Mouse (Mus musculus): ENCODE data around the gene Kctd6.

The Kctd6 gene

DNA sequence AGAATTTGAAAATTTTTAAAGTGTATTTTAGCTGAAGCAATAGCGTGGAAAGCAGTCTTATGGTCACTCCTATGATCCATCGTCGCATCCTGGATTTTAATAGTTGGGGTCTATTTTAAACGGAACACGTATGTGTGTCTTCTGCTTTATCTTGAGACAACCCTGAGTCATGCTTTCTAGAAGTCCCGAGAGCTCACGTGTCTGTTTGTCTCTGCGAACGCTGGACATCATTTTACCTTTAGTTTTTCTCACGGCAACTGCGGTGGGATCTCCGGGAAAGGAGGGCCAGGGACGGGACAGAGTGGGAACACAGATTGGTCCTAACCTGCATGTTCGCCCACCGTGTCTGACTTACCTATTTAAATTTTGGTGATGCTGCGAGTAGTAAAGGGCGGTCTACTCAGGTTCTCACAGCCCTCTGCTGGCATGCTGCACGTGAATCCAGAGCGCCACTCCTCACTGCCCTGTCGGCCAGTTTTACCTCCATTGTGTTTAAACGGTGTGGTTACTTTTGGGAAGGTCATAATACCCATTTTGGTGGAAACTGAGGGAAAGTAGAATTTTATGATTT lies 1.4 kb downstream of the Kctd6 start:
- peak; percentile 16 for DNase-seq

DNA sequence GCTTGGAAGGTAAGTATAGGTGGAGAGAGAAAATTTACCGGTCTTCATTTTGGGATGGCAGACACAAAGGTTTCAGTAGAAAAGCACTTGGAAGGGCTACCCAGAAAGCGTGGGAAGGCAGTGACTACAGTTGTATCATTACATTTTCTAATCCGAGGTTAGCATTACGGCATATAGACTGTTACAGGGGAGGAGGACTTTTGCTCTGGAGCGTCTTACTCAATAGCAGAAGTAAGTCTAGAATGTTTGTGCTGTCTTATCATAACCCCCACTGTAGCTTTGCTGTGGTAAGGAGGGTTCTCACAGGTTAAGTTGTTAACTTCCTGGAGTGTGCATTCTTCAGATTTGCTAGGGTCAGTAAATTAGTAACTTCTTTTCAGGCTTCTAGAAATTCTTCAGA lies 2.2 kb downstream of the Kctd6 start:
- DNase-seq, result no peak

DNA sequence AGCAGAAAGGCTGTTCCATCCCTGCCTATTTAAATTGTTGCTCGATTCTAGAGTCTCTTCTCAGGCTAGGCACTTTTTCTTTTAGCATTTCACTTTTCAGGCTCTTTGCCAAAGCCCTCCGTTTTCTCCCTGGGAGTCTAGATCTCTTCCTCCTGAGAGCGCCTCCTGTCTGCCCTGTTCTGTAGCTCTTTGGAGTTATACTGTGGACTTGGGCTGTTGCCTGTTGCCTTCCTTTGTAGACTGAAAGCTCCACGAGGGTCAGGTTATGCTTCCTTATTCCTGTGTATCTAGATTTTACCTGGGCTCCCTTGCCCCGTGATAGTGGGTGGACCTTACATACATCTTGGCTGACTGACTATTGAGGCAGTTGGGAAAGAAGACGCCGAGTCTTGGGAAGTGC lies 4.3 kb downstream of the Kctd6 start:
- DNase-seq, result no peak

DNA sequence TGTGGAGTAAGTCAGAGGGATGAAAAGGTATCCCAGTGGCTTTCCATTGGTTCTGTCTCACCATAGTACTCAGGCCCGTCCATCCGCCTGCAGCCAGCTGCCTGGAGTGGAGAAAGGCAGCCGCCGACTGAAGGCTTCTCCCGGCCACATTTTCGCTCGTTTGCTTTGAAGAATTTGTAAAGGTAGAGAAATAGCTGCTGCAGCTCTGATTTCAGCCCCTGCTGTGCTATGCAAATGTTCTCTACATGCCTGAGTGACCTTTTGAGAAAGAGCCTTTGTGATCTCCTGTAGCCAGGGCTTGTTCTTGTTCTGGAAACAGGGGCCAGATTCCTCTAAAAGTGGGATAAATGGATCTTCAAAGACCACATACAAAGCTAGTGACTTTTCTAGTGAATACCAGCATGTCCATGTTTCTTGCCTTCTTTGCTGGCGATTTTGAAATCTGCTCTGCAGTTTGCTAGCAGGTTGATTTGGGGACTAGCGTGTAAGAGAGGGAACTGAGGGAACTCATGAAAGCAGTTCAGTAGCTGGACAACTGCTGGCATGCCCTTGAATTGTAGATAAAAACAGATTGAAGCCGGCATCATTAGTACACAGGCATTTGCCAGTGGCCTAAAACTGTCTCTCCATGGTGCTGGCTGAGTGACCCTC lies 4.9 kb downstream of the Kctd6 start:
- no peak for DNase-seq

DNA sequence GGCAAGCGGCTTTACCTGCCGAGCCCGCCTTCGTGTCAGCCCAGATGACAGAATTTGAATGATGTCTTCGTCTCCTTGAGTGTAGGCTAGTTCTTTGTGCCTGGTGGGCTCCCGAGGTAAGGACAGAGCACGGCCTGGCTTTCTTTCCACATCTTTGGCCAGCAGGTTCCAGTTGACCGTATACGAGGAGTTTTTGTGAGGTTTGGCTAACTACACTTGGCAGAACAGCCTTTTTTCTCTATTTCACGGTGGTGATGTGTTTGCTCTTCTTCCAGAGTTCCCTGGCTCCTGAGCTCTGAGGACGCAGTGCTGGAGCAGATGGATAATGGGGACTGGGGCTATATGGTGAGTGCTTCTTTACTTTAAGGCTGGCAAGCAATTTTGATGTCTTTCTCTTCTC lies 5.9 kb downstream of the Kctd6 start:
- DNase-seq, result no peak

DNA sequence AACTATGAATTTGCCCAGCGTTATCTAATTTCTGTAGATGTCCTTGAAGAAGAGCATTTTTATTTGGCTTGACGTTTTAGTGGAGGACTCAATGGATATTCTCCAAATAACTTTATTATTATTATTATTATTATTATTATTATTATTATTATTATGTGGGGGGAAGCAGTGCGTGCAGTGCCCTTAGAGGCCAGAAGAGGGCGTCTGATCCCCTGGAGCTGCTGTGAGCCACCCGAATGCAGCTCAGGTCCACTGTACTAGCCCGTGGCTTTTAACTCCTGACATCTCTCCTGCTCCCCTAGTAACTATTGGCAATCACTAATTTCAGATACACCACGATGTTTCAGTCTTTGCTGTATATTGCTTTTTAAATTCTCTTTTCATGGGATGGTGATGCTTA lies 6.4 kb downstream of the Kctd6 start:
- peak; percentile 43 for DNase-seq

DNA sequence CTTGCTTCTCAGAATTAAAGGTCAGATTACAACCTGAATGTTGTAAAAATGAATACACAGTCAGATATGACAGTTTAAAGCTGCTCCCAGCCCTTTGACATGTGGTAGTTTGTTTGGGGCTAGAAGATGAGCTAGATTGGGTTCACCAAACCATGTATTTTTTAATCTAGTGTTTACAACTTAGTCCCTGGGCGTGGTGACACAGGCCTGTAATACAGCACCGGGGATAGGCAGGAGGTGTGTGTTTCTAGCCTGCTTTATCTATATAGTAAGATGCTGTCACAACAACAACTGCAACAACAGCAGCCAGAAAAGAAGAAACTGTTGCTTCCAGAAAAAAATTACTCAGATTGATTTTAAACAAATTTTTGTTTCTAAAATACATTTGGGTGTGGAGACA lies 7.0 kb downstream of the Kctd6 start:
- no peak for DNase-seq

DNA sequence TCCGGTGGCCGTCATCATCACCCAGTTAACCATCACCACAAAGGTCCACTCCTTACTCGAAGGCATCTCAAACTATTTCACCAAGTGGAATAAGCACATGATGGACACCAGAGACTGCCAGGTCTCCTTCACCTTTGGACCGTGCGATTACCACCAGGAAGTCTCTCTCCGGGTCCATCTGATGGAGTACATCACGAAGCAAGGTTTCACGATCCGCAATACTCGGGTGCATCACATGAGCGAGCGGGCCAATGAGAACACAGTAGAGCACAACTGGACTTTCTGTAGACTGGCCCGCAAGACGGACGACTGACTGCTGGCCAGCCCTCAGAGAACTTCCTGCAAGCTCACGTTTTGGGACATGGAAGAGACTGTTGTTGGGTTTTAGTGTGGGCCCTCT lies 8.6 kb downstream of the Kctd6 start:
- DNase-seq, result no peak

DNA sequence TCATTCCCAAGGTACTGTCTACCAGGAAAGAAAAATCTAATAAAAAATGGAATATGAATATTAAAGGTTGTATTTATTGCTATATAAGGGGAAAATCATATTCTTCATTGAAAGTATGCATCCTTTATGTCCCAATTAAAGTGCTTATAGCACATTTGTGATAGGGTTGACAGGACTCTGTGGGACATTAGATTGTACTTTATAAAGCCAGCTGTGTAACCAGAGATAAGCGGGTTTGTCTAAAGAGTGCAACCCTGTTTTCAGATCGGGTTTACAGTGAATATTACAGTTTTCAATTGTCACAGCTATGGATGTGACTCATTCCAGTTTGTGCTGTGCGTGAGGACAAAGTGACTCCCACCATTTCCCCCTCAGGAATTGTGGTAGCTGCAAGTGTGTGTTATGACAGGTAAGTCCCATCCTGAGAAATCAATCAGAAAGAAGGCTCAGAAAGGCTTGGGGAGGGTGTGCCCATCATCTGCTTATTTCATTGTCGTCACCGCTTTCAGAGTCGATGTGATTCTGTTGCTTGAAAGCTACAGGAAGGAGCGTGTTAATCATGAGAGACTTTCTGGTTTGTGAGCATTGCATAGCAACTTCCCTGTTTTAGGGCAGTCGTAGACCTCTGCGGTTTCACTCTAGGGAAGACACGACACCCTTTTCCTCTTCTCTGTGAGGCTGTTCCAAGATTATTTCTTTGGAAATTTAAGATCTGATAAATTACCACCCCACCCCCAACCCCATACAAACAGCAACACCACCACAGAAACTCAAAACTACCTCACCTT lies 9.8 kb downstream of the Kctd6 start:
- DNase-seq, result no peak

DNA sequence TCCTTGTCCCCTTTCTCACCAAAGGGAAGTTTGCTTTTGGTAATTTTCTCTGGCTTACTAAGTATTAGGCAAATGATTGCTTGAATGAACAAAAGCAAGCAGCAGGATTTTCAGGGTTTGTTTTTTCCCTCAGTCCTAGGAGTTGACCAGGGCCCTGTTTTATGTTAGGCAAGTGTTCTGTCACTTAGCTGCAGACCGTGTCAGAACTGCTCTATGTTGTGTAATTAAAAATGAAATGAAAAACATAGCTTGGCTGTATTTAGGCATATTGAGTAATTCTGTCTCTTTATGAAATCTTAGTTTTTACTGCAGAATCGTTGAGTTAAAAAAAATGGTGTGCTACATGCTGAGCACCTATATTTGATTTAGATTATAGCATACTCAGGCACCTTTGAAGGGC lies 10.9 kb downstream of the Kctd6 start:
- DNase-seq, result no peak

DNA sequence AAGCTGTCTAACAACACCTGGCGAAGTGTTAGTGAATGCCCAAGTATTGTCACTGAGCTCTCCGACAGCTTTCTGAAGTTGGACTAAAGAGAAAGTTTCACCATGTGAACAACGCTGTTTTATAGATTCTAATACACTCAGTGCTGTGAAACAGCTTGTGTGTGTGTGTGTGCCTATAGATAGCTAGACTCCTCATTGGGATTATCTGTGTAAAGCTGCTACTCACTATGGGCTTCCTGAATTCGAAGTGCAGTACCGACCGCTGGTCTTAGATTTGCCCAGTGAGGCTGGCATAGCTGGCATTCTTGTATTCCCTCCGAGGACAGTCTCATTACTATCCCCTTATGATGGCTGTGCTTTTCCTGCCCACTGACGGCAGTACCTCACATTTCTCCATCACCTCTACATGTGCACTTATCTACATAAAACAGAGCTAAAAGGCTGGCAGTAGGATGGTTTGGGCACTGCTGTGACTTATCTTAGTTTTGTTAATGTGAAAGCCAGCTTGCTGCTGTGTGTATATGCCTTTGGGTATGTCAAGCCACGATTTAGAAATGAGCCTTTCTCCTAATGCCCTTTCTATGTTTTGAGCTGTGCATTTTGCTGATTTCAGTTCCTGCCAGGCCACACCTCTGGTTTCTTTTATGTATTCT lies 15.6 kb downstream of the Kctd6 start:
- no peak for DNase-seq

DNA sequence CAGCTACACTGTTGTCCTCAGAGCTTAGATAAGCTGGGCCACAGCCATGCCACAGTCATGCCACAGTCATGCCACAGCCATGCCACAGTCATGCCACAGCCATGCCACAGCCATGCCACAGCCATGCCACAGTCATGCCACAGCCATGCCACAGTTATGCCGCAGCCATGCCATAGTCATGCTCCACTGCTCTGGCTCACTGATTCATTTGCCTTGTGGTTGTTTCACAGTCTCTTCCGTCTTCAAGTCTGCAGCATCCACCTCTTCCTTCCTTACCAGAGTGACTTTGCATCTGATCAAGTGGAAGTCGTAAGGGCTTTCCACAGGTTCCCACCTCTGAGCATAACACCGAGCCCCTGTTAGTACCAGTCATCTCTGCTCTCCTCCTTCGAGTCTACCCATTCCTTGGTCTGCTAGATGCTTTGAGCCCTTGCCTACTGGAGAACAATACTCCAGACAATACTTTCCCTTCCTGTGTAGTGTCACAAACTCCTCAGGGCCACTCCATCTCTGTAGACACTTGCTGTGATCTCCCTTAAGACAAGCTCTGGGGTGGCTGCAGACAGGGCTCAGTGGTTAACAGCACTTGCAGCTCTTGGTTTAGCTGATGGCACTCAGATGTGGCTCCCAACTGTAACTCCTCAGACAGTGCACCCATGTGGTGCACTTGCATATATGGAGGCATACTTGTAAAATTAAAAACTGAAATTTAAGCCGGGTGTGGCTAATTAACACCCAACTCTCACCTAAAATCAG lies 18.4 kb downstream of the Kctd6 start:
- no peak for DNase-seq

DNA sequence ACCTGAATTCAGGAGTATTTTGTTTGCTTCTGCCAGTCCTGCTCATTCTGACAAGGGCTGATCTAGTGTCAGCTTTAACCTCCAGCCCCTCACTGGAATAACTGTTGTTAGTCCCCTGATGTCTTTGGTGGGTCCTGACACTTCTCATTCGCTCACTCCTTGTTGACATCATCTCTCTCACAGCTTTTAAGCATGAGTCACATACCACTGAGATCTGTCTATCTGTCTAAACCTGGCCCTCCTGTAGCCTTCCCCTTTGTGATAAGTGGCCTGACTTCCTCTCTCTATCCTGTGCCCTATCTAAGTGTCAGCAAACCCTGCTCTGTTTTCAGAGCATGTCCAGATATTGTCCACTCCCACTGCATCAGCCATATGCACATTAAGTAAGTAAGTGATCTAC lies 19.3 kb downstream of the Kctd6 start:
- DNase-seq, result no peak

DNA sequence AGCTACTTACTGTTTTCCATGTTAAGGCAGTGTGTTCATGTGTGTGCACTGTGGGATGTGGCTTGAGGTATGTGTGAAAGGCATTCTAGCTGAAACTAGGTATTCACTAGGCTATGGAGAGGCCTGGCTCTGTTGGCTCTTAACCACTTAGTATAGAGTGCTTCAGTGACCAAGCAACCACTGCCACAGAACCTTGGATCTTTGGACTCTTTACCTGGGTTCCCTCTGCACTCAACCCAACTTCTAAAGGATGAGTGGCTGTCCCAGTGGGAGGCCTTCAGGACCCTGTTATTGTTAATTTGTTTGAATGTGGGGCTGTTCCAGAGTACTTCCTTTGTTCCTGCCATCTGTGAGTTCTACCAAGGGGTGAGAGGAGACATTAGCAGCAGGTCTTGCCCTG lies 27.9 kb downstream of the Kctd6 start:
- DNase-seq, result no peak

DNA sequence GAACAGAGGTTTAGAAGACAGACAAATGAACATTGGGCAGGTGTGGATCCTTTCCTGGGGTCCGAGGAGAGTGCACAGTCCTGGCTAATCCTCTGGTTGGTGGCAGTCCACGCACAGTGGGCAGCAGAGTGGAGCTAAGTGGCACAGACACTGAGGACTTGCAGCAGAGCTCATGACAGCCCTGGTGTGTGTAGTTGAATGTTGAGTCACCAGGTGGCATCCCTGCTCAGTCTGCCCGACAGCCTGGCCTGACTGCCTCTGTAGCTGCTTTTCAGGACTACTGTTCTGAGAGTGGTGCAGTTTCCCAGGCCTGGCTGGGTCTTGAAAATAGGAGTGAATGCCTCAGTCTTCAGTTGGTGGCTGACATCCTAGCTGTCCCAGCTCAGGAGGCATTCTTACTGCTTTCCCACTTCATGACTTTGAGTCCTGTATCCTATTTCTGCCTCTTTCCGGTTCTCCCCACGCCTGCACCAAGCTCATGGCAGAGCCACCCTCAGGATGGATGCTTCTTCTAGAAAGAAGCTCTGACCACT lies 28.5 kb downstream of the Kctd6 start:
- peak; percentile 48 for DNase-seq

DNA sequence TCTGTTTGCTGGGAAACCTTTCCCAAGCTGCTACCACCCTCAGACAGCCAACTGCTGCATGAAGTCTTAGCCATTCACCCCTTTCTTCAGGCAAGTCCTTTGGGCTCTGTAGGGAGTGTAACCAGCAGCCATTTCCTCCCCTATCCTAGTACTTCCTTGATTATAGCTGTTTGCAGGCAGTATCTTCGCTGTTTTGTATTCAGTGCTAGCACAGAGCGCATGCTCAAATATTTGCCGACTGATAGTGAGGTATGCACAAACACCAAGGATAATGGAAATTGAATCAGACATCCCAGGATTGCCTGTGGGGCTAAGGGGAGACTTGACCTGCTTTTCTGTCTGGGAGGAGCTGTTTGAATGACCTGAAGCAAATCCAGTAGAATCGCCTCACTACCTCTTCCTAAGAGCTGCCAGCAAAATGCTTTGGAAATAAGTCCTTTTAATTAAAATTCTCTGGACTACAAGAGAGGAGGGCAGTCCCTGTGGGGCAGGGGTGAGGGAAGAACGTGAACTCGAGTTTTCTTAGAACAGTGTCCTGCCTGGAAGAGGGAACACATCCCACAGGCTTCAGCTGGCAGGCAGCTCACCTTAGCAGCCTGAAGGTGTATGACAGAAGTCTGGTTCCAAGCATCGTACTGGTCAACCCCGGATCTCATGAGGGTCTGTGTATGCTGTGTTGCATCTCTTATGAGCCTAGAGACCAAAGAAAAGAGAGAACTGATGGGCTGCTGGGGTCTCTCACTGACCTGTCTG lies 29.4 kb downstream of the Kctd6 start:
- no peak for DNase-seq

DNA sequence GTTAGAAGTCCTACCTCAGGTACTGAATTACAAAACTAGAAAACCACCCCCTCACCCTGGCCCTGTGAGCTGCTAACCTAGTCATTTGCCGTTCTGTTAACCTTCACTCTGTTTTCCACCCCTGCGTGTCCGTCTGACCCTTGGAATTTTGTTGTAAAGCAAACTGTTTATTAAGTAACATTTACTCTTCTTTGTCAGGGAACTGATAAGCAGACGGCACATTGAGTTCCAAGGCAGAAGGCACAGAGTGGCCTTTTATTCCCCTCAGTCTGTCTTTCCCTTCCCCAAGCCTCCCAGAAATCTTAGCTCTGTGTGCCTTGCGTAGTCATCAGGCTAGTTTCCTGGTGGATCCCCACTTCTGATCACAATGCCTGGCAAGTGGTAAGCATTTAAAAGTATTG lies 30.3 kb downstream of the Kctd6 start:
- DNase-seq, result no peak

DNA sequence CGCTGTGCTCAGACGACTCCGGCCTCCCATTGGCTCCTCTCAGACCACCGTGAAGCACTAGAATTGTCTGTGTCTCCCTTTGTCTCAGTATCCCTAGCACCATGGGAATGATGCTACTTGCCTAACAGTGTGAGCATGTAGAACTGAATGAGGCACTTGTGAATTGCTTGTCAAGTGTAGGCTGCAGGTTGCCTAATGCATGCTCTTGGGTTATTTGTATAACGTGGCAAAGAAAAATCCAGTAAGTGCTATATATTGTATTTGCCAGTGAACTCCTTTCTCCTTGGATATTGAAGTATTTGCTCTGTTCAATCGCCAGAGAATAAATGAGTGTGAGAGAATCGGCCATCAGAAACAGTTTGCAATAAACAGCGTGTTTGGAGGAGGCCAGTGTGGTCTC lies 32.9 kb downstream of the Kctd6 start:
- no peak for DNase-seq

DNA sequence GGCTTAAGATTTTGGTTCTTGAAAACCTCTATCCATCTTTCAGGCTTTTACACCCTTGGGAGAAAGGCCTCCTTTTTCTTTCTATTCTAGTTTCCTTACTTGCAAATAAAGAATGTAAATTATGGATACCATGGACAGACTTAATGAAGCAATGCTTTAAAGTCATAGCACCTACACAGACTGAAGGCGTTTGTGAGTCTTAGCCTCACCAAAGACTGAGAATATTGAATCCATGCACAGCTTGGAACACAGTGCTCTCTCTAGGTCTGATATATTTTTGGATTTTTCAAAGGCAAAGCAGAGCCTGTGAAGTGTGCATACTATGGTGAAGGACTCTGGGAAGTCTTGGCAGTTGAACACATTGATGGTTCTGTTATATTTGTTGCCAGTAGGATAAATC lies 35.3 kb downstream of the Kctd6 start:
- DNase-seq, result no peak

DNA sequence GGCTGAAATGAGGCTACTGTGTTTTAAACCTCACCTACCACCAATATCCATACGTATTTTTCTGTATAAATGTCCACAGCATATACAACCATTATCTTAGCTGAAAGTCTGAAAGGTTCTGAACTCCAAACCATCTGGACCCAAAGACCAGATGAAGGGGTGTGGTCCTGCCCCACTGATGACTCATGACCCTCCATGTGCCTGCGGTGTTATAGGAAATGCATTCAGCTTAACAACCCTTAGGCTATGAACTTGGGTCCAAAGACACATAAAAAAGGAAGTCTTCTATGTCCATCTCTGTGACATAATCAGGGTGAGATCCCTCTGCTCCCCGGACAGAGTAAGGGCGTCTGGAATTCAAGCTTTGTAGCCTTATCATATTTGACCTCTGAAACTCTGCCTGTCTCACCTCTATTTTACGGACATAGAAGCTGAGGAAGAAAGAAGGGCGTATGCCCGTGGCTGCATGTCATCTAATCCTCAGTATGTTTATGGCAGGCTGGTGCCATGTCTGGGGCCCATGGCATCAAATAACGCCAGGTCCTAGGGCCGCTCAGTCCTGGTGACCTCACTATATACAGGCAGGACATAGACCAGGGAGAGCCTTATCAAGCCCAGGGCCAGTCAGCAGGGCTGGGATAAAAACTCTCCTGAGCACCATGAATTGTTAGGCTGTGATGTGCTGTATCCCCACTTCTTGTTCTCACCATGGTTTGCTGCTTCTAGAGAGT lies 36.4 kb downstream of the Kctd6 start:
- DNase-seq, result no peak

DNA sequence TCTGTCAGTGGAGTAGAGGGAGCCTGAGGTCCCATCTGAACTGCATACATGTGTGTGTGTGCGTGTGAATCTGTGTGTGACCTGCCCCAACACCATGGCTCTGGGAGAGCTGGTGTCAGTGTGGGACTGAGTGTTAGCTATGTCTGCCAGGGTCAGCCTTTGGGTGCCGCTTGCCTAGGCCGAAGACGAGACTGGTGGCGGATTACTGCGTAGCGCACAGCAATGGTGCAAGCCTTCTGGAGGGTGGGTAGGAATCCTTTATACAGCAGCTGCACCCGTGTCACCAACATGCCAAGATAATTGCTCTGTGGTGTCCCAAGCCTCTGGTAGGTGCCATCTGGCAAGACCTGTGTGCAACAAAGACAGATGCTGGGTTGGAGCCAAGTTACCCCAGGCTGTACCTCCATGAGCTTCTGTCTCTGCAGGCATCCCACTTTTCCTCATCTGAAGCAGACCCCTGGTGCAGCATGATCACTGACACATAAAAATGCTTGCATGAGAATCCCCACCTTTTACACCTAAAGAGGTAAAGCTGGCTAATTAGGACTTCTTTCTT lies 37.5 kb downstream of the Kctd6 start:
- no peak for DNase-seq

All from thymus, postnatal 4 days (tissue).